Mouse (Mus musculus) c-Kit-positive CD71-negative TER-119-negative erythroid progenitor cells, embryonic 14.5 days (primary cell): ENCODE data around the gene Slc25a35.
A peak's percentile ranks its signal among the peaks of the same experiment; 100 is the strongest.
"Not testable (repeated sequence)": the region's sequence is repeated elsewhere in the genome, so short reads cannot be mapped to it uniquely, and the experiment has no call there.

Experiments
- DNase-seq: peaks from one replicate; pipeline ENCODE4 v3.0.0-alpha.2; 2013; ENCODE audit warnings: low read depth

Gene Slc25a35

DNA sequence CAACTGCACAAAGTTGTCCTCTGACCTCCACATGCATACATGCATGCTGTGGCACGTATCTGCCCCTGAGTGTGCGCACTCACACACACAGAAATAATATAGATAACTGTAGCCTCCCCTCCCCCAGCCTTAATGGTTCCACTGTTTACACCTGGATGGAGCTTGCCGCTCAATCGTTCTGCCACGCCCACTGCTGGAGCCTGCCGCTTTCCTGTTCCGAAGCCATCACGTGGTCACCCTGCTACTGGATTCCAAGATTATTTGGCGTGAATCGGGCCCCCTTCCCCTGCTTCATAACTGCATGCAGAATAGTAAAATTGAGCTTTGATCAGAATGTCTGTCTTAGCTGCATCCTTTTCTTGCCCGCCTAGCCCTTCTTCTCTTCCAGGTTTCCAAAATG is 5.8 kb upstream of the Slc25a35 start:
- not testable (repeated sequence) for DNase-seq

DNA sequence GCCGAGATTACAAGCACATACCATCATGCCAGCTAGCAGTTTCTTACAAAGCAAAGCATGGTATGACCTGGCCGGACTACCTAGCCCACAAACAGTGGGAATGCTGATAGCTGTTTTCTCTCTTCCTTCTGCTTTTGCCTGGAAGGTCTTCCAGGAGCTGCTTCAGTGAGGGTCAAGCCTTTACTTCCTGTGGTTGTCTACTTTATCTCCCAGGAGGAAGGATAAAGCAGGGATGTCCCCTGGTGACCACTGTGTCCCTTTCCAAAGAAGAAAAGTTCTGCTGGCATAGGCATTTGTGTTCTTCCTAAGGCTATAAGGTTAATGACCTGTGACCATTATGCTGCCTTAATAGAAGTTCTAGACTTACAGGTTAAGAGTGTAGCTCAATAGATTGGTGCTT is 4.5 kb upstream of the Slc25a35 start:
- DNase-seq, result no peak

GRCm38 (mm10) chr11:68965050-68965449 is 2.9 kb upstream of the Slc25a35 start:
- no peak for DNase-seq

DNA sequence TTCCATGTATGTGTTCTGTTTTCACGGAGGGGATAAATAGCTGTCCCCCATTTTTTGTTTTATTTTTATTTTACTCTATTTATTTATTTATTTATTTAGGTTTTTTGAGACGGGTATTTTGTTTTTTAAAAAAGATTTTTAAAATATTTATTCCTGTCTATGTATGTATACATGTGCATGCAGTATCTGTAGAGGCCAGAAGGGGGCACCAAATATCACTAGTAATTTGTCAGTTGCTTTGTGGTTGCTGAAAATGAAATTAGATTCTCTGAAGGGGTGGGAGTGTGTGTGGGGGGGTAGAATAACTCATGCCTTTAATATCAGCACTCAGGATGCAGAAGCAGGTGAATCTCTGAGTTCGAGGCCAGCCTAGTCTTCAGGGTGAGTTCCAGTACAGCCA is 2.1 kb upstream of the Slc25a35 start:
- peak; percentile 62 for DNase-seq

DNA sequence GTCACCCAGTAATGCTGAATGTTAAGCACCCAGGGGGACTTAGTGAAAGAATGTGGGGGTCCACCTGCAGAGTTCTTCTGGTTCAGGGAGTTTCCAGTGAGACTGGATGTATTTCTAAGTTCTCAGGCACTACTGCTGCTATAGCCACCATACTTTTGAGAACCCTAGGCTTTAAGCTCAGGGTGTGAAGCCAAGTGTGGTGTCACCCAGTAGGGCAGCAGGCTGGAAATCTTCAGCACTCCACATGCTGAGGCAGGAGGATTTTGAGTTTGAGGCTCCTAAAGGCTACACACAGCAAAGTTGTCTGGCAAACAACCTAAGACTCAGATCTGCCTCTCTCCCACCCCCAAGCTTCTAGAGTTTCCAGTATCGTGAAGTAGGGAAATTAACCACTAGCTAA is 1.4 kb upstream of the Slc25a35 start:
- no peak for DNase-seq

DNA sequence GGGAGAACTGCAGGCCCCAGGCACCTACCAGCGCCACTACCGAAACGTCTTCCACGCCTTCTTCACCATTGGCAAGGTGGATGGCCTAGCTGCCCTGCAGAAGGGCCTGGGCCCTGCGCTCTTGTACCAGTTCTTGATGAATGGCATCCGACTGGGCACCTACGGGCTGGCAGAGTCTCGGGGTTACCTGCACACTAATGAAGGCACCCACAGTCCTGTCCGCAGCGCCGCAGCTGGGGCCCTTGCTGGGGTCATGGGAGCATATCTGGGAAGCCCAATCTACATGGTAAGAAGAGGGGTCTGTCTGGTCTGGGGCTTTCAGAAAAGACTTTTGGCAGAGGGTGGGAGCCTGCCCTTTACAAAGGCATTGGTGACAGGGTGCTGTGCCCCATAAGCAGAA is 821 bp downstream of the Slc25a35 start:
- DNase-seq, result no peak

GRCm38 (mm10) chr11:68970232-68970631 is 2.3 kb downstream of the Slc25a35 start:
- DNase-seq, result no peak

GRCm38 (mm10) chr11:68973250-68974058 is 5.5 kb downstream of the Slc25a35 start:
- peak; percentile 72 for DNase-seq

DNA sequence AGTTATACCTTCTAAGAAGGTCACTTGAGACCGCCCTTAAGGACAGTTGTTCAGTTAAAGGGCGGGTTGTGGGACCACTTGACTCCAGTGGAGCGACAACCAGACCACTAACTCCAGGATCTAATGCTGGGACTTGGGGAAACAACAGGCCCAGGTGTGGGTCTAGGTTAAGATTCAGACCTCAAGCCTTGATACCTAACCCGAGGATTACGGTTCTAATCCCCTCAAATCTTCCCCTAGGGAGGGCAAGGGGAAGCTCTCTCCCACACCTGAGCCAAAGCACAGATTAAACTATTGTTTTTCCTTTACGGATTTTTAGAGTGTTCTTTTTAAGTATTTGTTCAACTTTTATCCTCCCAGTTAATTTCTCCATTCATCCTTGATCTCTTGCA is 6.1 kb downstream of the Slc25a35 start:
- DNase-seq, result no peak

DNA sequence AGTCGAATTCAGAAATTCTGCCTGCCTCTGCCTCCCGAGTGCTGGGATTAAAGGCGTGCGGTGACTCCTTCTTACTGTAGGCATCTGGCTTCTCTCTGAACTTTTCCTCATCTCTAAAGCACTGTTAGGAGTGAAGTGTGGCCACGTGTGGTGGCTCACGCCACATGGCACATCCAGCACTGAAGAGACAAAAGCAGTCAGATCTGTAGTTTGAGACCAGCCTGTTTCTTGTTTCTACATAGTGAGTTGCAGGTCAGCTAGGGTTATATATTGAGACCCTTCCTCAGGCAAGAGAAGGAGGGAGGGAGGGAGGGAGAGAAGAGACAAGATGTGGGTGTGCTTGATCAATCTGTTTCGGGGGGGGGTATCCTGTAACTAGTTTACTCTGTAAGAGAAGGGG is 7.2 kb downstream of the Slc25a35 start, which contains the start of gene Rangrf:
Rangrf (minus strand) TSS at position 101 of the 400 bp plus-strand sequence.
- no peak for DNase-seq

DNA sequence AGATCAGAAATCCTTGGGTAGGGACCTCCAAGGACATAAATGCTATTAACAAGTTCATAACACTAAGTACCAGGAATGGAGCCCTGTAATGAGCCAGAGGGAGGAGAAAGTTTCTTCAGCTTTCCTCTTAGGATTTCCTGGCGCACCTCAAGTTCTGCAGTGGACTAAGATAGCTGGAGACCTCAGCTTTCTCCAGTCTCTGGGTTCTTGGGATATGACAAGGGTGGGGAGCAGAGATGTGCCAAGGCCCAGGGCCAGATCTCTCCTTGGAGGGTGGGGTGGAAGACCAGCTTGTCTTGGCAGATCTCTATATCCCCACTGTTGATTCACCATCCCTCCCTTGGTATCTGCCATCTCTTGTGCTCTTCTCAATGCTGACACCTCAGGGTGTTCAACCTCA is 7.7 kb downstream of the Slc25a35 start:
- no peak for DNase-seq

- DNase-seq, result no peak
These were observed 11.4 kb downstream of the Slc25a35 start for GRCm38 (mm10) chr11:68979320-68979733.

- DNase-seq, result no peak
These were observed 13.0 kb downstream of the Slc25a35 start for GRCm38 (mm10) chr11:68980919-68981318.

GRCm38 (mm10) chr11:68982639-68983369 is 14.9 kb downstream of the Slc25a35 start:
- peak; percentile 64 for DNase-seq

GRCm38 (mm10) chr11:68987365-68987882 is 19.5 kb downstream of the Slc25a35 start:
- DNase-seq, result no peak

- DNase-seq, result no peak
These were observed 20.4 kb downstream of the Slc25a35 start for GRCm38 (mm10) chr11:68988341-68988740.

DNA sequence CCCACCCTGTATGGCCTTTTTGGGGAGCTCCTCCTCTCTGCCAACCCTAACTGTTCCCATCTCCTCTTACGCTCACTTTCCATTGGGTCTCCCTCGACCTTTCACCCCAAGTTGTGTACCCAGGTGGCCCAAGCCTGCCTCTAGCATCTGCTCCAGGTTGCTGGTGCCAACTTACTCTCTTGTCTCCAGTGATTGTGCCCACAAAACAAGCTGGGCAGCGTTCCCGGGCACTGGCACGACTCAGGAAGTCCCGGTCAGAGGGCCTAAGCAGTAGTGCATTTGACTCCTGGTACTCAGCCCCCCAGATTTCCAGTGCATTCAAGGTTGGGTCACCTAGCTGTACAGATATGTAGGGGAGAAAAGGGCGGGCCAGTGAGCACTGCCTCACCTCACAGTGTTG is 25.2 kb downstream of the Slc25a35 start:
- no peak for DNase-seq

GRCm38 (mm10) chr11:68994377-68994776 is 26.4 kb downstream of the Slc25a35 start:
- no peak for DNase-seq

DNA sequence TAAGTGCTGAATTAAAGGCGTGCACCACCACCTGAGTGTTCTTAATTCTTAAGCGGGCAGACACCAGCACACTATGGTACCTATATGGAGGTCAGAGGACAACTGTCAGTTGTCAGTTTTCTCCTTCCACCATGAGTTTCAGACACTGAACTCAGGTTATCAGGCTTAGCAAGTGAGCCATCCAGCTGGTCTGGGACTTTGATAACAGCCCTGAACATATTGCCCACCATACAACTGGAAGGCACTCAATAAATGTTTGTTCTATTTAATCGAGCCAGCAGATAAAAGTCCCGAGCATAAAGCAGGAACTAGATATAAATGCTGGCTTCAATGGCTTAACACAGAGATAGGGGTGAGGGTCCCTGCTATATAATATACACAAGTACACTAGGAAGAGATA is 29.1 kb downstream of the Slc25a35 start:
- no peak for DNase-seq

GRCm38 (mm10) chr11:69002782-69003181 is 34.9 kb downstream of the Slc25a35 start:
- not testable (repeated sequence) for DNase-seq

- DNase-seq, result no peak
These were observed 35.7 kb downstream of the Slc25a35 start for GRCm38 (mm10) chr11:69003592-69003991.

GRCm38 (mm10) chr11:69005193-69005592 is 37.3 kb downstream of the Slc25a35 start:
- DNase-seq, result no peak

DNA sequence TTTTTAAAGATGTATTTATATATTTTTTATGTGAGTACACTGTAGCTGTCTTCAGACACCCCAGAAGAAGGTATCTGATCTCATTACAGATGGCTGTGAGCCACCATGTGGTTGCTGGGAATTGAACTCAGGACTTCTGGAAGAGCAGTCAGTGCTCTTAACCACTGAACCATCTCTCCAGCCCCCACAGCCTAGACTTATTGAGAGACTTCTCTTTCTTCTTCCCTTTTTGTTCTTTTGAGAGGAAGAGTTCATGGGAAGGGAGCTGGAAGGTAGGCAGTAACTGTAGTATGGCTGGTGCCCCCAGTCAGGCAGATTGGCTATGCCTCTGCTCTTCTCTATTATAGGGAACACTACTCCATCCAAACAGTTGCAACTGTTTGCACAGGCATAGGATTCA is 38.6 kb downstream of the Slc25a35 start:
- DNase-seq, result not testable (repeated sequence)
